Mouse (Mus musculus) right cerebral cortex, postnatal 4 days (tissue): Measurements from ENCODE around the gene Comp.

Experiments used
- DNase-seq: peaks from one replicate; pipeline ENCODE4 v3.0.0-alpha.2; 2022

Comp gene

DNA sequence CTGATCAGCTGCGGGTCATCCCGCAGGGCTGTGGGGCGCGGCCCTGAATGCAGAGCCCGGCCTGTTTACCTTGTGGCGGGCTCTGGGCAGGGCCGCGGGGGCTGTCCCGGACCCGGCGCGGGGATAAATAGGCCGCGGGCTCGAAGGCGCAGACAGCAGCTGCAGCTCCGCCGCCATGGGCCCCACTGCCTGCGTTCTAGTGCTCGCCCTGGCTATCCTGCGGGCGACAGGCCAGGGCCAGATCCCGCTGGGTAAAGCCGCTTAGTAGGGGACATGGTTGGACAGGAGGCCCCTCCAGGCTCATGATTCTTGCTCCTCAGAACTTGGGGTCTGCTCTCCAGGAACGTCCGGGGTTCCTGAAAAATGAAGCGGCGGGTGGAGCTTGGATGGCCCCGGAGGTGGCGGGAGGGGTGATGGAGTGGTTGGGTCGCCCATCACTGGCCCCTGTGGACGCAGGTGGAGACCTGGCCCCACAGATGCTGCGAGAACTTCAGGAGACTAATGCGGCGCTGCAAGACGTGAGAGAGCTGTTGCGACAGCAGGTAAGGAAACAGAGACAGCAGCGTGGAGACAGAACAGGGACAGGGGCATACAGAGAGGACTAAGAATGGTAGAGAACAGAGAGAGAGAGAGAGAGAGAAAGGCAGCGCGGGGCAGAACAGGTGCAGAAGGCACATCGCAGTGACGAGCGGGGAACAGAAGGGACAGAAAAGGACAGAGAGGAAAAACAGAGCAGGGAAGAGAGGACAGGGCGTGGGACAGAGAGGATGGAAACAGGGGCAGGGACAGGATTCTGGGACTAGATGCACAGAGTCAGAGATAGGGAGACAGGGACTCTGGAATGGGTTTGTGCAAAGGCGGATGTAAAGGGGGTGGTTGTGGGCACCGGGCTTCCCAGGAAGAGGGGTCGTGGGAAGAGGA is at the start of gene Comp:
Comp (plus strand) TSS at position 162 of the 921 bp plus-strand sequence.
- DNase-seq, result no peak

DNA sequence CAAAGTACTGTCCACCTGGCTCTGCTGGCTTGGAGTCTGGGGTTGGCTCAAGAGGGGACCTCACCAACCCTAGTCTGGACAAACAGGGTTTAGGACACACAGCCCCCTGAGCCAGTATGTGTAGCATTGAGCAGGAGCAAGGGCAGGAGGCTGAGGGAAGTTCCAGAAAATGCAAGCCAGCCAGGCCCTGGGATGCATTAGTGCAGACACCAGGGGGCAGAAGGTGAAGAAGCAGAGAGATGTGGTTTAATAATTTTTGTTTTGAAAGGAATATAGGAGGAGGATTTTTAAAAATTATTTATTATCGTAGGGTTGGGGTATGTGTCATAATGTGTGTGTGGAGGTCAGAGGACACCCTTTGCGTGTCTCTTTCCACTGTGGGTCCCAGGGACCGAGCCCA is 49.6 kb upstream of the Comp start:
- DNase-seq, result no peak

DNA sequence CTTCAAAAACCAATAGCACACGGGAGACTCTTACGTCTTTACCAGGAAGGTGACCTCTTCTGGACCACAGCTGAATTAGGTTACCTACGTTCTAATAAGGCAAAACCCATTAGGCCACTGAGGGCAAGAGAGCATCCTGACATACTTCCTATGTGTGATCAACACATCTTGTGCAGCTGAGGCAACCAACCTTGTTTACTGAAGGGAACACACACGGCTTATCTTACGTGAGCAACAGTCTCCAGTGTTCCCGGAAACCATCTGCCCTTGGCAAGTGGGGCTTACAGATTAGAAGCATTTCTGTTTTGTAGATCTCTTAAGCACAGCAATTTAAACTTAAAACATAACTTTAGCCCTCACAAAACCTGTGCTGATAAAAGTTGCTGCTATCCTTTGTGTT is 45.8 kb upstream of the Comp start:
- DNase-seq, result no peak

DNA sequence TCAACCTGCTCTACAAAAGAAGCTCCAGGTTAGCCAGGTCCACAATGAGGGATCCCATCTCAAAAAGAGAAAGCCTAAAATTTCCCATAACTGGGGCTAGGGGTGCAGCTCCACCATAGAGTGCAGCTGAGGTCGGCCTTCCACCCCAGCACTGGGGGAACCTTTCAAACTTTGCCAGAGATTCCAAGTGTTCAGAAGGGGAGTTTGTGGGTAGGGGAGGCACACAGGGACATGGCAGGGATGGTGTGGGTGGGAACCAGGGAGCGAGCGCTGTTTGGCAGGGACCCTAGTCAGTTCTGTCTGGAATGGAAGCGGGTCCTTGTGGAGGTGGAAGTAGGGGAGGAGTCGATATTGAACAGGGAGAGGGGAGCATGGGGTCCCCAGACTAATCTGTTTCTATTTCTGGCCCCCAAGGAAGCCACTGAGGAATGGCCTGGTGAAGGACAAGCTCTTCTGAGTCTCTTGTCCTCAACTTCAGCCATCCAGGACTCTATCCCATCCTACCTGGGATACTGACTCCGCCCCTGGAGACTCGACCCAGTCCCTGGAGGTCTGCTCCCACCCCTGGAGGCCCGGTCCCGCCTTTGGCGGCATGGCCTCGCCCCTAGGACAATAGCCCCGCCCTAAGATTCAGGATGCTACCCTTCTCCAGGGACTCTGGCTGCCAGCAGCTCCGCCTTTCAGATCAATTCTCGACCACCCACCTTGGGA is 44.1 kb upstream of the Comp start, which contains the start of gene Gdf1:
Gdf1 (plus strand) TSS at position 694 of the 711 bp plus-strand sequence.
- DNase-seq, result no peak

DNA sequence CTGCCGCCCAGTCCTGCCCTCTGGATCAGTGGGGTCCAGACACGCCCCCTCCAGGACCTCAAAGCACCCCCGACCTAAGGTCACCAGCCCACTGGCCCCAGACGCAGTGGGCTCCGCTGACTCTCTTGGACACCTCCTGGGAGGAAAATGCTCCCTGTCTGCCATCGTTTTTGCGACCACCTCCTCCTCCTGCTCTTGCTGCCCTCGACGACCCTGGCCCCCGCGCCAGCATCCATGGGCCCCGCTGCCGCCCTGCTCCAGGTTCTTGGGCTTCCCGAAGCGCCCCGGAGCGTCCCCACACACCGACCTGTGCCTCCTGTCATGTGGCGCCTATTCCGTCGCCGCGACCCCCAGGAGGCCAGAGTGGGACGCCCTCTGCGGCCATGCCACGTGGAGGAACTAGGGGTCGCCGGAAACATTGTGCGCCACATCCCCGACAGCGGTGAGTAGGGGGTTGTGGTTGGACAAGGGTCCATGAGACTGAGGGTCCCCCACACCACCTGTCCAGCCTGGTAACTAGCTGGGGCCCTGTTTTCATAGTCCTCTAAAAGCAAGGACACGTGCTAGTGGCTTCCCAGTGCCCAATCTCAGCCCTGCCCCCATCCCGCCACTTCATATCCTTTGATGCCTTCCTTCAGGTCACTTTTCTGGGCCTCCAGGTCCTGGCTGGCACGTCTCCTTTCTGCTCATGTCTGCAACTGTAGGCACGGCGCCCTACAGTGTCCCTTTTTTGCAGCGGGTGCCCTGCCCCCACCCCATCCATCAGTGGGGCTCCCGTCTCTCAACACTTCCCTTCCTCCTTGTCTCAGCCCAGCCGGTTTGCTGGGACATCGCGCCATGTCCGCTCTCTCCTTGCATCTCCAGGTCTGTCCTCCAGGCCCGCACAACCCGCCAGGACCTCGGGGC is 43.3 kb upstream of the Comp start:
- peak; percentile 49 for DNase-seq

DNA sequence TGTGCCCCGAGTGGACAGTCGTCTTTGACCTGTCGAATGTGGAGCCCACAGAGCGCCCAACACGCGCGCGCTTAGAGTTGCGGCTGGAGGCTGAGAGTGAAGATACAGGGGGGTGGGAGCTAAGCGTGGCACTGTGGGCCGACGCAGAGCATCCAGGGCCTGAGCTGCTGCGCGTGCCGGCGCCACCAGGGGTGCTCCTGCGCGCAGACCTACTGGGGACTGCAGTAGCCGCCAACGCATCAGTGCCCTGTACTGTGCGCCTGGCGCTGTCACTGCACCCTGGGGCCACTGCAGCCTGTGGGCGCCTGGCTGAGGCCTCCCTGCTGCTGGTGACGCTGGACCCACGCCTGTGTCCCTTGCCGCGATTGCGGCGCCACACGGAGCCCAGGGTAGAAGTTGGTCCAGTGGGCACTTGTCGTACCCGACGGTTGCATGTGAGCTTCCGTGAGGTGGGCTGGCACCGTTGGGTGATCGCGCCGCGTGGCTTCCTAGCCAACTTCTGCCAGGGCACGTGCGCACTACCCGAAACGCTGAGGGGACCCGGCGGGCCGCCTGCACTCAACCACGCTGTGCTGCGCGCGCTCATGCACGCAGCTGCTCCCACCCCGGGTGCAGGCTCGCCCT is 42.5 kb upstream of the Comp start:
- peak; percentile 77 for DNase-seq

DNA sequence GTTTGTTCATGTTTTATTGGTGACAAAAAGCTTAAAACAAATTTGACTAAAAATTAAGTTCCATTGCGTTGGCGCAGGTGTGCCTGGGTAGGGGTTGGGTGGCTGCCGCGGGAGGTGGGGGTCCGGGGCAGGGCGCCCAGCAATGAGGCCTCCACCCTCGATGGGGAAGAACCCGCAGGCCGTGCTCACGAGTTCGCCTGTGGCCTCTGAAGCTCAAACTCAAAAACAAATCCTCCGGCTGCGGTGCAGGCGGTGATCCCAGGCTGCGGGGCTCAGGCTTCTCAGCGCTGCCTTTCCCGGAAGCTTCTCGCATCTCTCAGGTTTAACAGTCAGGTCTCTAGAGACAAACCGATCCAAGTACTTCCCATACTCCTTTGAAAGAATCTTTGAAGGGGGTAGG is 41.8 kb upstream of the Comp start:
- DNase-seq, result peak; percentile 33

DNA sequence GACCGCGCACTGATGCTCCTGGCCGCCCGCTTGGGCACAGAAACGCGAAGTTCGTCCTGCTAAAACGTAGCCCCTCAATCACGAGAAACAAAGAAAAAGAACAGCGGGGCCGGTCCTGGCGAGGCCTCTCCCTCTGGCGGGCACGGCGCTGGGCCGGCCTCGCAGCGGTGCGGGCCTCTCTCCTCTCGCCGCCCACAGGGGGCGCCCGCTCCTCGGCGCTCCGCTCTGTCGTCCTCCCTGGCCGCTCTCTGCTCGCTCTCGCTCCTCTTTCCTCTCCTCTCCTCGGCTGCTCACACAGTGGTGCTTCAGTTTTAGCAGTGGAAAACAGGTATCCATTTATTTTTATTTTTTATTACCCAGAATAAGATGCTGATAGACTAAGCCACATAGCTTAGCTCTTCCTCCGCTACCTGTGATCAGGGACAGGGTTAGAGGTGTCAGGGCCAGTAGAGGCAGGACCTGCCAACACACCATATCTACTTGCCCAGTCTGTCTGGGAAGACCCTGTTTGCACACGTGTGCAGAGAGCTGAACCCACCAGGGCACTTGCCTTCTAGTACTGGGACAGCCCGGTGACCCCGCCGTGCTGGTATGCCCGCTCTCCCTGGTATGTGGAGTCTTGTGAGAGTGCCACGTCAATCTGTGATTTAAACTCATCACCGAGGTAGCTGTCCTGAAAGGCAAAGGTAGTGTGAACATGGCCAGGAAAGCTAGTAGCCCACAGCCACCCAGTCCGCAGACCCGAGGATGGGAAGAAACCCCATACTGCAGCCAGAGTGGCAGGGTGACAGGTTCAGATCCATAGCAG is 41.1 kb upstream of the Comp start:
- peak; percentile 87 for DNase-seq

DNA sequence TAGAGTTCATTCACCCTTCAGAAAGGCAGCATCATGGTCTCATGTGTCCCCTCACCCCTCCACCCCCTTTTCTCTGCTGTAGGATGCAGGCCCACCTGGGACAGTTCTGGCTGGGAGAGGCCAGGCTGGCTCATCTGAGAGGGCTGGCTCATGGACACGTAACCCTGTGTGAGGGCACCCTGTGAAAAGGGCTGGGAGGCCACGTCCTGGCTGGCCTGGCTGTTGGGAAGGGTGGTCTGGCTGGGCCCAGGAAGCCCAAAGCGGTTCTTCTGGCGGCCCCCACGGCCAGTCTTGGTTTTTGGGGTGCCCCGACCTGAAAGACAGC is 40.5 kb upstream of the Comp start:
- DNase-seq, result no peak

DNA sequence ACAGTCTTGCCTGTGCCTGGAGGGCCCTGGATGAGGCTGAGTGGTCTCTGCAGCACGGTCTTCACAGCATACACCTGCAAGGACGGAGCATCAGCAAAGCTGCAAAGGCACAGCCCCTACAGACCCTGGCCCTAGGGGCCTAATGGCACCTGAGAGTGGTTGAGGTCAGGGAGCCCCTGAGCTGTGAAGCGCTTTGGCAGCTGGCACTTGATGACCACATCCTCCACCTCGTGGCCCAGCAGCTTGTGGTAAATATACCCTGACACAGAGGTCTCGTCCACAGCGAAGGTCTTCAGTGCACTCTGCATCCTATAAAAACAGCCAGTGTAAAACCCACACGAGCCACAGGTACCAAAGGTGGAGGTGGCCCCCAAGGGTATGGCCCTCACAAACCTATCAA is 34.4 kb upstream of the Comp start:
- DNase-seq, result no peak

DNA sequence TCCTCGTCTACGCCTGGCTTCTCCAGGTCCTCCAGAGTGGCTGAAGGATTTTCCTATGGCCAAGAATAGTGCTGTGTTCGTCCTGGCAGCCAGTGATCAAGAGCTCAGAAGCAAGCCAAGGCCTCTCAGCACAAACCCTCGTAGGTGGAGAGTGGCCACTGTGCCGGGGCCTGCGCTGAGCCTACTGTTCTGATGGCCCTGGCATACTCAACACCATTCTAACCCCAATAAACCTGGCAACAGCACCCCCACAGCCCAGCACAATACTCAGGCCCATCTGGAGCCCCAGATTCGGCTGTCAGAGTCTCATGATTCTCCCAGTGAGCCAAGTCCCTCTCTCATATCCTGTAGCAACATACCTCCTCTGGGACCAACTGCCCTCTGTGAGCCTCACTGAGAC is 32.7 kb upstream of the Comp start:
- no peak for DNase-seq

DNA sequence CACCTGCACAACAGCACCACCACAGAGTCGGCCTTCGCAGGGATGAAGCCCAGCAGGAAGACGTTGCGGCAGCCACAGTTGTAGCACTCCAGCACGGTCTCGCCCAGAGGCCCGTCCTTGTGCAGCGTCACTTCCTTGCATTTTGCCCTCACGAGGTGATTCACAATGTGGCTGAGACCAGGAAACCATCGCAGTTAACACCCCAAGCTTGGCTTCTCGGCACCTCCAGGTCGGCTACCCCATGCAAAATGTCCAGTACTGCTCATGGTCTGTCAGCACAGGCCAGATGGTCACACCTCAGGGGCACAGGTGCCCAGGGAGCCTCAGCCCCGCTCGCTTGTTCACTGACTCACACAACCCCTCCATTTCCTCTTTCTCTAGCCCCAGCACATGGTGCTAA is 31.4 kb upstream of the Comp start:
- no peak for DNase-seq

DNA sequence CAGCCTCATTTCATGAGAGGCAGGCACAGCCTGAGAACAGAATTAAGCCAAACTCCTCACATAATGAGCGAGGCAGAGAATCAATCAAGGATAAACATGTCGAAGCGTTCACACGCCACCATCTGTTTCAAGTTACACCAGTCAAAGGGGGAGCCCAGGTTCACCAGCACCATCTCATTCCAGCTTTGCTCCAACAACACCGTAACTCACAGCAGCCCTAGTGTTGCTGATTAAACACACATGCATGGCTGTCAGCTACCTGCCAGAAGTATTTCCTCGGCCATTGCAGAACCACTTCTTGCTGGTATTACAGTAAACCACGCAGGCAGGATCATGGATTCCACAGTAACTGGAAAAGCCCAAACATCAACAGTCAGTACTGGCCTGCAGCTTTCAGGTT is 30.3 kb upstream of the Comp start:
- DNase-seq, result no peak

DNA sequence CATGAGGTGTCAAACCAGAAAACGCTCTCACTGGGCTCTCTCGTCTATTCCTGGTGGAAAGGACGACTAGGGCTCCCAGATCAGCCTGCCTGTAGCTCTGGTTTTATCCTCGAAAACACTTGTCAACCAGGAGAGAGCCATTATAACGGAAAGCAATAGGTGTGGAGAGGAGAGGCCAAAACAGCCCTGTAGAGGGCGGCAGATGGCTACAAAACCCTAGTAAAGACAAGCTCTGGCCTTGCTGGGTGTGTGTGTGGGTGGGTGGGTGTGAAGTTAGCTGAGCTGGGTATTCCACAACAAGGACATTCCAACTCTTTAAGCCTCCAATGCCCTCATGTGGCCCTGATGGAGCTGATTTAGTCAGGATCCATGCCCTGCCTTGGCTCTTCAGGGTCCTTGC is 29.7 kb upstream of the Comp start:
- DNase-seq, result peak; percentile 45

DNA sequence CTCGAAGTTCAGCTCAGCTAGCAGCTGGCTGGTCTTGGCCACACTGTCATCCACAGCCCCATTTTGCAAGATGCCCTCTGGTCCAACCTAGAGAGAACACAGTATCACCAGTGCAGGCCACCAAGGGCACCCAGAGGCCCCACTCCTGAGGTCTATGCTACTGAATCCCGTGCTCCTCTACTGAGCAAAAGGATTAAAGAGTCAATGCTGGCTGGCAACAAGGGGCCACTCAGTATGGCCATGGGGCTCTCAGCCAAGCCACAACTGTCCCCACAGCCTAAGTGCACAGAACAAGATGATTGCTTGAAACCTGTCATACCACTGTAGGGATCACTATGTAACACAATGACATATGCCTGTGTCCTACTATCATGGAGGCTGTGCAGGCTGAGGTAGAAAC is 29.1 kb upstream of the Comp start:
- no peak for DNase-seq

DNA sequence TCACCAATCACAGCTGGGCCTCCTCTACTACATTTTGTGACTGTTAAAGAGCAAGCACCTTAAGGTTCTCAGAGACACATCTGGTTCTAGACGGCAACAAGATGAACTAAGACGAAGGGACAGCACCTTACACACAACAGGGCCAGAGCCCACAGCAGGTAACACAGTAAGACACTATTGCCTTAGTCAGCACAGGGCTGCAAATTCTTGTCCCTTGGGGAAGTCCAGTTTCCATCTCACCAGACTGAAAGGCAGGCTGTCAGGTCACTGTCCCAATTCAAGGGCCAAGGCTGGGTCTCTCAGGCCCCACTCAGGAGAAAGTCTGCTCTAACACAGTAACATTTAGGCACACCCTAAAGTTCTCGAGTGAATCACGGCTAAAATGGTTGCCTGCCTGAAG is 25.9 kb upstream of the Comp start:
- DNase-seq, result no peak

DNA sequence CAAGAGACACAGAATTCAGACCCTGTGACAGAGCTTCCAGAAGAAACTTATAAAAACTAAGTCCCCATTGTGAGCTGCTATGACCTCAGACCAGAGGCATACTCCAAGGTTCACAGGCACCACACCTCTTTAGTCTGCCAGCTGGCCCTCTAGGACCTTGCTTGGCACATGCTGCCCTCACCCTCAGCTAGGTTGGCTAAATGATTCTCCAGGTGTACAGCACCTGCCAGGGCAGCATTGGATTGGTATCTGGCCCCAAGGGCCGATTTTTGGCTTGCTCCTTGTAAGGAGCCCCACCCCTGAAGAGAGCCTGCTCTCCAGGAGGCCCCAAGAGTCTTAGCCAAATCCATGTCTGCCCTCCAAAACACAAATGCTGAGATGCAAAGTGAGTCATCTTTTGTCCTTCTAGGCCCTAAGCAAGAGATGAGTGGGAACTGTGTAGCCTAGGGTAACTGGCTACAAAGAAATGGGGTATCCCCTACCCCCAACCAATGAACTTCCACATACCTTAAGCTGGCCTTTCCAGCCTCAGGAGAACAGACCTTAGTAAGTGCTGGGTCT is 25.4 kb upstream of the Comp start:
- no peak for DNase-seq

DNA sequence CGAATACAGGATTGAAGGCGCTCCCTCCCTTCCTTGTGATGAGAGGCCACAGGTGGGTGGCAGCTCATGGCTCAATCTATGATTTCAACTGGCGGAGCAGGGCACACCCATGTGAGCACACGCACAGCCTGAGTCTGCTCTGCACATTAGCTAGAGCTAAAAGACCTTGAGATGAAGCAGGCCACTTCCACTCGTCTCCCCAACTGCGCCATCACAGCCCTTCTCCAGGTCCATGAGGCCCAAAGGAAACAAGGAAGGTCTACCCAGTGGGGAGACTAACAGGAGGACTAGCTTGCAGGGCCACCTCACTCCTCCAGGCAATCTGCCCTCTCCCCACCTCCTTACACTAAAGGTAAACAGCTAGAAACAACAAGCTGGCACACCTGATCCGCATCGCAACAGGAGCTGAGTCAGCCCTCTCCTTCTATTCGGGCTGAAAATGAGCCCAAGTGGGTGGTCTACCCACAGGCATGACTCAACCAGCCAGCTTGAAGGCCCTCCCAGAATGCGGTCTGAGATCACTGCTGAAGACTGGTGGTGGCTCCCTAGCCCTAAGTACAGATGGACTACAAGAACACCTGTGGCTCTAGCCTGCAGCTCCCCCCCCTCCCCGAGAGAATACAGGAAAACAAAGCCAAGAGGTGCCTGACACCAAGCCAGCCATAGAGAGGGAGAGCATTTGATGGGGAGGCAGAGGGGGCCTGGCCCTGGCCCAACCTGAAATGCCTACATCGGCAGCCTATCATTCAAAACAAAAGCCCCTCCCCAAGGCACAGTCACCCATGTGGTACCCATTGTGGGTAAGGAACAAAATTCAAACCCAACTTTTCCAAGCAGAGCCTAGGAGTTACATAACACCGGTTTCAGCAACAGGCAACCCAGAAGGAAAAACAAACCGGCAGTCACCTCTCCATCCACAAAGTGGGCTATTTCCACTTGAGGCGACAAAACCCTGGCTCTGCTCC is 22.0 kb upstream of the Comp start:
- no peak for DNase-seq

DNA sequence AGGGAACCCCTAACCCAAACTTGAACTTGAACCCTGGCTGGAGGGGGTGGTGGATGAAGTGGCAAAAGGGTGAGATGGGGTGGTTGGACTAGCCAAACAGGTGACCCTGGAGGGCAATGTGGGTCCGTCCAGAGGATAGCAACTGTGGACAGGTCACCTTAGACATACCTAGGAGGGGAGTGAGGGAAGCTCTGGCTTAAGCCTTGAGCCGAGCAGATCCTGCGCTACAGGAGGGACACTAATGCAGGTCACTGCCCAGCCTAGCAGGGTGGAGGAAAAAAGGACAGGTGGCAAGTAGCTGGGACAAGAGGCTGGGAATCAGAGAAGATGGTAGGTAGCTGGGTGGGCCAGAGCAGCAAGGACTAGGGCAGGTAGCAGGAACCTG is 21.4 kb upstream of the Comp start:
- DNase-seq, result no peak

DNA sequence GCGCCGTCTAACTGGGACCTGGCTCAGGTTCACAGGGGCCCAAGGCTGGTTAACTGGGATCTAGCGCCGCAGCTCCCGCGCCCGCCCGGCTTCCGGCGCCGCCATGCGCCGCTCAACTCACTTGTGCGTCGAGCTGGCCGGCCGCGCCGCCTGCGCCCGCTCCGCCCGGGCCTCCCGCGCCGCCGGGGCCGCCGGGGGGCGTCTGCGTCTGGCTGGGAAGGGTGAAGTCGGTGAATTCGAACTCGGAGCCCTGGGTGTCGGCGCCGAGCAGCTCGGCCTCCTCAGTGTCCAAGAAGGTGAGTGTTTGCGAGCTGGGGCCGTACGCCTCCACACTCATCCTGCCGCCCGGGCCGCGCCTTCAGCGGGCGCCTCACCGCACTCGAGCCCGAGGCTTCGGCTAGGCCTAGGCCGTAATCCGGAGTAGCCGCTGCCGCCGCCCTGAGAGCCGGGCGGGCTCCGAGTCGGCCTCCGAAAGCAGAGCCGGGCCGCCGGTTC is 20.7 kb upstream of the Comp start:
- DNase-seq, result no peak
